Mouse (Mus musculus): ENCODE measurements around the gene Kprp. TPM values are rescaled to one million over a fixed set of nuclear protein-coding genes. Genes with fewer than 3 reads are reported as not detected.

Gene Kprp
- polyA plus RNA-seq, 1 experiment from 2014 or later, result not detected

Other genes starting within 250 kb of the Kprp start
- not detected in 2 replicates for gene Smcp, start 238.2 kb downstream of the Kprp start, polyA plus RNA-seq (2015; fragmentation: Nextera tagmentation; extraction: Ambion mirVana)
- not detected in 2 replicates for gene 2210017I01Rik, start 219.8 kb downstream of the Kprp start, polyA plus RNA-seq (2015; fragmentation: Nextera tagmentation; extraction: Ambion mirVana)
- not detected in 2 replicates for gene Lce6a, start 205.6 kb downstream of the Kprp start, polyA plus RNA-seq (2015; fragmentation: Nextera tagmentation; extraction: Ambion mirVana)
- 0.31 TPM in 1 of 2 replicates, not detected in the other for gene Lce1a1, start 178.9 kb downstream of the Kprp start, polyA plus RNA-seq (2015; fragmentation: Nextera tagmentation; extraction: Ambion mirVana)
- not detected in 2 replicates for gene Lce1b, start 170.3 kb downstream of the Kprp start, polyA plus RNA-seq (2015; fragmentation: Nextera tagmentation; extraction: Ambion mirVana)
- not detected in 2 replicates for gene Lce1a2, start 156.9 kb downstream of the Kprp start, polyA plus RNA-seq (2015; fragmentation: Nextera tagmentation; extraction: Ambion mirVana)
- not detected in 2 replicates for gene Lce1c, start 148.0 kb downstream of the Kprp start, polyA plus RNA-seq (2015; fragmentation: Nextera tagmentation; extraction: Ambion mirVana)
- not detected in 2 replicates for gene Lce1d, start 140.0 kb downstream of the Kprp start, polyA plus RNA-seq (2015; fragmentation: Nextera tagmentation; extraction: Ambion mirVana)
- not detected in 2 replicates for gene Lce1e, start 118.2 kb downstream of the Kprp start, polyA plus RNA-seq (2015; fragmentation: Nextera tagmentation; extraction: Ambion mirVana)
- not detected in 2 replicates for gene Lce1f, start 106.9 kb downstream of the Kprp start, polyA plus RNA-seq (2015; fragmentation: Nextera tagmentation; extraction: Ambion mirVana)
- gene Gm38119, start 88.2 kb downstream of the Kprp start, polyA plus RNA-seq (2015; fragmentation: Nextera tagmentation; extraction: Ambion mirVana), result not detected in 2 replicates
- gene Lce1g, start 74.9 kb downstream of the Kprp start, polyA plus RNA-seq (2015; fragmentation: Nextera tagmentation; extraction: Ambion mirVana), result not detected in 2 replicates
- gene Lce1h, start 62.2 kb downstream of the Kprp start, polyA plus RNA-seq (2015; fragmentation: Nextera tagmentation; extraction: Ambion mirVana), result not detected in 2 replicates
- not detected in 2 replicates for gene Lce1i, start 48.3 kb downstream of the Kprp start, polyA plus RNA-seq (2015; fragmentation: Nextera tagmentation; extraction: Ambion mirVana)
- not detected in 2 replicates for gene Lce1j, start 36.7 kb downstream of the Kprp start, polyA plus RNA-seq (2015; fragmentation: Nextera tagmentation; extraction: Ambion mirVana)
- gene Lce1k, start 19.4 kb downstream of the Kprp start, polyA plus RNA-seq (2015; fragmentation: Nextera tagmentation; extraction: Ambion mirVana), result not detected in 2 replicates
- gene Lce1l, start 24.0 kb upstream of the Kprp start, polyA plus RNA-seq (2015; fragmentation: Nextera tagmentation; extraction: Ambion mirVana), result not detected in 2 replicates
- gene 2310050C09Rik, start 43.0 kb upstream of the Kprp start, polyA plus RNA-seq (2015; fragmentation: Nextera tagmentation; extraction: Ambion mirVana), result not detected in 2 replicates
- gene Lce3a, start 99.0 kb upstream of the Kprp start, polyA plus RNA-seq (2015; fragmentation: Nextera tagmentation; extraction: Ambion mirVana), result not detected in 2 replicates
- not detected in 2 replicates for gene Lce3b, start 105.7 kb upstream of the Kprp start, polyA plus RNA-seq (2015; fragmentation: Nextera tagmentation; extraction: Ambion mirVana)
- gene Lce3c, start 117.2 kb upstream of the Kprp start, polyA plus RNA-seq (2015; fragmentation: Nextera tagmentation; extraction: Ambion mirVana), result not detected in 2 replicates
- gene Lce3d, start 130.1 kb upstream of the Kprp start, polyA plus RNA-seq (2015; fragmentation: Nextera tagmentation; extraction: Ambion mirVana), result not detected in 2 replicates
- gene Lce3e, start 139.8 kb upstream of the Kprp start, polyA plus RNA-seq (2015; fragmentation: Nextera tagmentation; extraction: Ambion mirVana), result not detected in 2 replicates
- 0.70 TPM in 1 of 2 replicates, not detected in the other for gene Lce3f, start 165.0 kb upstream of the Kprp start, polyA plus RNA-seq (2015; fragmentation: Nextera tagmentation; extraction: Ambion mirVana)
- 1.5 TPM in 1 of 2 replicates, not detected in the other for gene Crct1, start 188.4 kb upstream of the Kprp start, polyA plus RNA-seq (2015; fragmentation: Nextera tagmentation; extraction: Ambion mirVana)
- 0.58 TPM in 1 of 2 replicates, not detected in the other for gene Lce1m, start 191.8 kb upstream of the Kprp start, polyA plus RNA-seq (2015; fragmentation: Nextera tagmentation; extraction: Ambion mirVana)
- not detected in 2 replicates for gene Gm4858, start 241.6 kb upstream of the Kprp start, polyA plus RNA-seq (2015; fragmentation: Nextera tagmentation; extraction: Ambion mirVana)

All from lung, embryonic 16.5 days (tissue).